Comparison of ENCODE assay signal across 8 mouse cellular contexts in genomic region chr11:5541799-5542481, GRCm38 (mm10). TPM values are rescaled to one million over a fixed set of nuclear protein-coding genes. Genes with fewer than 3 reads are reported as not detected.
DNase-seq lines count a peak whose midpoint lies in the region; ATAC-seq lines count a peak whose summit lies in the region.

Ccdc117 (minus strand) TSS chr11:5542187.

- peak within 1 kb of the TSS; percentile 93 for H3K27ac ChIP-seq in hindbrain, embryonic 10.5 days

- peak; percentile 99 for ATAC-seq in frontal cortex, adult (ENCODE audit: low TSS enrichment)

- peaks cover 22% of the 10 kb centered on the region for H3K36me3 ChIP-seq in hindbrain, embryonic 10.5 days

- H3K9me3 ChIP-seq in hindbrain, embryonic 10.5 days: no peaks in the 10 kb centered on the region

- DNase-seq in MN1 (ENCODE audit: low spot score): peak; percentile 96
- peak; percentile 94 for DNase-seq in cerebellum, adult 9-10 months
- DNase-seq in hindbrain, embryonic 10.5 days (ENCODE audit: low spot score): peak; percentile 90
- DNase-seq in layer of hippocampus, postnatal 10 days (ENCODE audit: low spot score in 2 of 2): peak; percentile 78 to 81
- DNase-seq in lung, postnatal 10 days: peak; percentile 96
- peak; percentile 88 for DNase-seq in ovary, postnatal 36 days (ENCODE audit: low spot score)
- DNase-seq in thymus, postnatal 25 days: peak; percentile 86

- peaks cover 28% of the 10 kb centered on the region for H3K4me1 ChIP-seq in hindbrain, embryonic 10.5 days (replicated peaks)

- WGBS in hindbrain, embryonic 10.5 days: under 1% methylated on average over 65 of the region's 65 CpGs

- no peaks in the 10 kb centered on the region for H3K27me3 ChIP-seq in hindbrain, embryonic 10.5 days (ENCODE audit: insufficient read depth, poor library complexity, severe bottlenecking)

- H3K4me3 ChIP-seq in hindbrain, embryonic 10.5 days: peak within 1 kb of the TSS; percentile 84

RNA-seq across cellular contexts. Expression of gene Ccdc117, which starts in this region (rescaled TPM):
- 23.0 and 26.7 TPM in 2 replicates for polyA plus RNA-seq in hindbrain, embryonic 10.5 days (2016; fragmentation: Nextera tagmentation; extraction: Ambion mirVana)
- 1 to 10 TPM; 9.3 to 9.9 TPM for total RNA-seq in layer of hippocampus, postnatal 10 days (2021)

Comparison
In these comparisons a context has a peak if more than half of its experiments do, and no peak if none do; other contexts are left out.
1. Peak in every context shown above with its lines: DNase-seq, ATAC-seq, H3K4me3 ChIP-seq and H3K27ac ChIP-seq.